Mouse (Mus musculus) kidney, adult 11 months (tissue): ENCODE data around the gene 1600015I10Rik.
"Not testable (repeated sequence)": the region's sequence is repeated elsewhere in the genome, so short reads cannot be mapped to it uniquely, and the experiment has no call there.

Experiments used
- DNase-seq: peaks from one replicate; pipeline ENCODE4 v3.0.0; 2022

1600015I10Rik gene

DNA sequence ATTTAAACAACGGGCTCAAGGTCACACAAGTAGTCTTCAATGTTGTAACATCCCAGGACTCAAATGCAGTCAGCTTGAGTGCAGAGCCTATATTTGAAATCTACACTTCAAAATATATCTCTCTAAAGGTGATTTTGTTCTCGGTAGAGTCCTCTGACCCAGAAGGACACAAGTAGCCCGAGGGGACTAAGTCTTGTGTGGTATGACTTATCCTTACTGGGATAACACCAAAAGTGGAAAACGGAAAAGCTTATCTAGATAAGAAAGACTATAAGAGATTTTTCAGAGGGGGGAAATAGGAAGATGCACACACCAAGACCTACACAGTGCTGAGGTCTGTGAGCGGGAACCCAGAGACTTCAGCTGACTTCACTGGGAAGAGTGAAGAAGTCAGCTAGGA, at the start of gene 1600015I10Rik:
TSS of gene 1600015I10Rik (plus strand) at position 301 of the 400 bp plus-strand sequence.
- DNase-seq = no peak

DNA sequence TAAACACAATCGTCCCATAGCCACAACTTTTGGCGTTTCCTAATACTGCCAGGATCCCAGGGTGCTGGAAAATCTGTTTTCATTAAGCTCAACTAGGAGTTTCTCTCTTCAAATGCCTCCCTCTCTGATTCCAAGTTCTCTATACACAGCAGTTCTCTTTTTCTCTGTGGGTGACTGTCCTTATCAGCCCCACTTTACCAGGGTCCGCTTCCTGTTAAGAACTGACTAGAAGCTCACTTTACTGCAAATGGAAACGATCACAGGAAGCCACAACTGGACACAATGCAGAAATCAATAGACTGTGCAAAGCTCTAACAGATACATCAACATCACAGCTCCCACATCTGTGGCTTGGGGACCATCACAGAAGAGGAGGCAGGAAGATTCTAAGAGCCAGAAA, 35.5 kb upstream of the 1600015I10Rik start:
- no peak for DNase-seq

DNA sequence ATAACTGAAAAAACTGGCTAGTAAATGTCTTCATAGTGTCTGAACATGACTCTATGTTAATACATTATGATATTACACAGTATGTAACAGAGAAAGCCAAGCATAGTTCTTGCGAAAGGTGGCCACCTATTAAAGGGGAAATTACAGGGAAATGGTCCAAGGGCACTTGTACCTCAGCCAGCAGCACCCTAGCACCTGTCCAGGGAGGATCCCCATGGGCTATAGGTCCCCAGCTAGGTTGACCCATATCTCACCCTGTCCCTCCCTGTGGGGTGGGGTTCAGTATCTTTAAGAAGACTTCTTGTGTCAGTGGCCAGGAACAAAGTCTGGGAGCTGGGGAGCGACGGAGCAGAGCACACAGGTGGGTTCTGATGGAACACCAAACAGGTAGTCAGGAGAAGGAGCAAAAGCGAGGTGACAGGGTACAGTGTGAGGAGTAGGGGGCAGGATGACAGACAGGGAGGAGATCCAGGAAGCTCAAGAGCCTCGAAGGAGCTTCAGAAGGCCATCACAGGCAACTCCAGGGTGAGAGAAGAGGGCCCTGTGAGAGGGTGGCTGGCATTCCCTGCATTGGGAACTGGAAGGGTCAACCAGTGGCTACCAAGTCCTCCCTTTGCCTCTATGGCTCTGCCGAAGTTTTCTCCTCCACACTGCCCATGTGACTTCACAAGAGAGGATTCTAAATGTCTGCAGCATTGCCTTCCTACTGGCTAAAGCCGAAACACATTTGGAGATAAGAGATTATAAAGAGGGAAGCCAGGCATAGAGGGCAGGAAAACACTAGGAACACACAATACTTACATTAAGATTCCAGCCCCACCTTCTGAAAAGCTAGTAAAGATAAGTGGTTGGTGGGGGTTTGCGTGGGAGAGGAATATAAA, 34.5 kb upstream of the 1600015I10Rik start:
- DNase-seq = no peak

DNA sequence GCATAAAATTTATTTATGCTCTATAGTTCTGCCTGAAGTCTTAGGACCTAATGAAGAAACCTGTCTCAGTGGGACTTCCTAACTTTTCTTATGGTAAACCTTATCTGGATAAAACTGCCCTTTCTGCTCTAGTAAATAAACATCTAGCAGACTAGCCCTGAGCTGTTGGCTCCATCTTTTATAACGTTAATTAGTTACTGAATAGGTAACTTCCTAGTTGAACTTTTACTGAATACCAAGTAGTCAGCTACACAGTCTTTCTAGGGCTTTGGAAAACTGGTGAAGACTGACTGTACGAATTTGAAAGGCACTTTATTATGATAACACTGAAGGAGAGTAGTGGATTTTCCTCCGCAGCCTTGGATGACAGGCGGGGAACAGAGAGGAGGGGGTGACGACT, 33.8 kb upstream of the 1600015I10Rik start:
- peak; percentile 42 for DNase-seq

DNA sequence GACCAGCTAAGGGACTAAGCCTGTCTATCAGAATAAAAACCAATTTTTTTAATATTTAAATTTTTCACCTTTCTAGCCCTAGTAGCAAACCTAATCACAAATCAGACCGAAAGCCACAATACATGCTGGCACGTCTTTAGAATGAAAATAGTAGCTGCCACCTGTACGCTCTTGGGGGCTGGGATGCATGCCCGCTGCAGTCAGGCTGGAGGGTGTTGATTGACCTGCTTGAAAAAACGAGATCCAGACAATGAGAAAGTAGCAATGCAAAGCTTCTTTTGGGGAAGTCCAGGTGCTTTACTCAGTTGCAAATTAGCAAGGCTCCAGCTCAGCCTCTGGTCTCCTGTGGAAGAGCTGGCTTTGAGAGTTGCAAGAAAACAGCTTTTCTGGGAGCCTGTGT, 32.7 kb upstream of the 1600015I10Rik start:
- no peak for DNase-seq

DNA sequence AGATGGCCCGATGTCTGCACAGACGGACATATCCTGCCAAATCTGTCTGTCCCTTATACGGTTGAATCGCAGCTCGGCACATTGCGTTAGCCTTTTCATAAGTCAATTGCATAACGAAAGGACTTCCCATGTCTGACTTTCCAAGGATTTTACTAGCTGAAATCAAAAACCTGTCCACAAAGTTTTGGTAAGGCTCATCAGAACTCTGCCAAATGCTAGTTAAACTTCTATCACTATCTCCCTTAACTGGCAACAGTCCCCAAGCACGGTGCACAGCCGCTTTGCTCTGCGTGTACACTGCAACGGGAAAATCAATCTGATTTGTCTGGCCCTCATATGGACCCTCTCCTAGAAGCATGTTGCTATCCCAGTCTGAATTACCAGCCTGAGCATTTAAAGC, 28.4 kb upstream of the 1600015I10Rik start:
- not testable (repeated sequence) for DNase-seq

DNA sequence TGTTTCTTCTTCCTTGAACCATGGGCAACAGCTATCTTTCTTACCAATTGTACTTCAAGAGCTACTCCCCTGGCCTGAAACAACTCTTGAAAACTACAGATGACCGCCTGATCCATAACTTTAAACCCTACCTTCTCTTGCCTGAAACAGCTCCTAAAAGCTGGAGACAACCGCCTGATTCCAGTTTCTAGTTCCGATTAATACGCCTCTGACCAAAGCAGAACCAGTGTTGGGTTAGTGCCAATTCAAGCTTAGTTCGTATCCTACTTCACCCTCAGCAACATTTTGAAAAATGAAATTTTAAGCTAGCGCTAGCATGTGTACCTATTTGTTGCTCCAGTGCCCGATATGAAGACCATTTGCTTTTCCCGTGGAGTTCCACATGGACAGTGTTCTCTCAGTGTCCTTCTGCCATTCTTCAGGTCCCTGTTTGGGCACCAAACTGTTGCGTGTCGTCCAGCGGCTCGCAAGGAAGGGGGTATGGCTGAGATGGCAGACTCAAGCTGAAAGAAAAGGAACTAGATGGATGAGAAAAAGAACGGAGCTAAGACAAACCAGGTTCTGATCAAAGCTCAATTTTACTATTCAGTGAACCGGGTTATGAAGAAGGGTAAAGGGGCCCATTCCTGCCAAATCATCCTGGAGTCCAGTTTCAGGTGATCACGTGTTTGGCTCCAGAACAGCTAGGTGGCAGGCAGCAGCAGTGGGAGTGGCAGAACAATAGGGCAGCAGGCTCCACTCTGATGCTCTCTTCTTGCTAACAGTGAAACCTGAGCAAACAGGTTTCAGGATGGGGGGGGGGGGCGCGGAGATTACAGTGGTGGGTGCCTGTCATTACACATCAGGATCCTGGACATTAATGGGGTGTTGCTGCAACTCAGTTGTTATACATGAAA, 26.9 kb upstream of the 1600015I10Rik start:
- peak; percentile 91 for DNase-seq

DNA sequence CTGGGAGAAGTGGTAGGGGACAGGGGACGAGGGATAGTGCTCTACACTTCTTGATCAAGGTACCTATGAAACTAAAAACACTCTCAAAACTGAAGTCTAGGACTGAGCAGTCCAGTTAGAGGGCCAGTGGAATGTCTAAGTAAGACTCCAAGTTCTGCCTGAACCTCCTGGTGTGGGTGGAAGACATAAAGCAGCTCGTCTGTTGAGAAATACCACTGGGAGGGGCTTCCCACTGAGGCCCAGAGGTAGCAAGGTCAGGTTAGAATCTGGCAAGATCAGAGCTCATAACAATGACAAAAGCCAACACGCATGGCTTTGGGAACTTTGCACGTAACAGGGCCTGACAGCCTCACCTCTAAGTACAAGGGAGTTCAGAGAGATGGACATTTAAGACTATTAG, 26.3 kb upstream of the 1600015I10Rik start:
- peak; percentile 20 for DNase-seq

DNA sequence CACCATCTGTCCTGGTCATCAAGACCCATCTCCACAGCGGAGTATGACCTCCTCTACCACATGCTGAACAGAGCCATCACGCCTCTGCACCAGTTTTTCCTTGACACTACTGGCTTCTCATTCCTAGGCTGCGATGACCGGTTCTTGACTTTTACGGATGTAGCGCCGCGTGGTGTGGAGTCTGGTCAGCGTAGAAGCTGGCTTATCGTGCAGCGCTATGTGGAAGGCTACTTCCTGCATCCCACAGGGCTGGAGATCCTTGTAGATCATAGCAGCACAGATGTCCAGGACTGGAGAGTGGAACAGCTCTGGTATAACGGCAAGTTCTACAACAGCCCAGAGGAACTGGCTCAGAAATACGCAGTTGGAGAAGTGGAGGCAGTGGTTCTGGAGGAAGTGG, 24.1 kb upstream of the 1600015I10Rik start:
- no peak for DNase-seq

DNA sequence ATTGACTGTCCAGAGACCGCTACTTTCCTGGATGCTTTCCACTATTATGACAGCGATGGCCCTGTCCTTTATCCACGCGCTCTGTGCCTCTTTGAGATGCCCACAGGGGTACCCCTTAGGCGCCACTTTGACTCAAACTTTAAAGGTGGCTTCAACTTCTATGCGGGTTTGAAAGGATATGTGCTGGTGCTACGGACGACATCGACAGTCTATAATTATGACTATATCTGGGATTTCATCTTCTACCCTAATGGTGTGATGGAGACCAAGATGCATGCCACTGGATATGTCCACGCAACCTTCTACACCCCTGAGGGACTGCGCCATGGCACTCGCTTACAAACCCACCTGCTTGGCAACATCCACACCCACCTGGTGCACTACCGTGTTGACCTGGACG, 23.3 kb upstream of the 1600015I10Rik start:
- no peak for DNase-seq

DNA sequence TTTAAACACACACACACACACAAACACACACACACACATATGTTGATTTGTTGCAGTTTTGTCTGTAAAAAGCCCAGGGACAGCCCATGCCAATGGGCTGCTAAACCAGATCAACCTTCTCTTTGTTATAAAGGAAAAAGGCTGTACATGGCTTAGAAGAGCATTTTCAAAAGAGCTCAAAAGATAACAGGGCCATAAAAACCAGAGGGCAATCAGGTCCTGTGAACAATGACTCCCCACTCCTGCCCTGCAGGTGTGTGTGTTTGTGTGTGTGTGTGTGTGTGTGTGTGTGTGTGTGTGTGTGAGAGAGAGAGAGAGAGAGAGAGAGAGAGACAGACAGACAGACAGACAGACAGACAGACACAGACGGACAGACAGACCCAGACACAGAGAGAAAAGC, 20.5 kb upstream of the 1600015I10Rik start:
- DNase-seq = no peak

DNA sequence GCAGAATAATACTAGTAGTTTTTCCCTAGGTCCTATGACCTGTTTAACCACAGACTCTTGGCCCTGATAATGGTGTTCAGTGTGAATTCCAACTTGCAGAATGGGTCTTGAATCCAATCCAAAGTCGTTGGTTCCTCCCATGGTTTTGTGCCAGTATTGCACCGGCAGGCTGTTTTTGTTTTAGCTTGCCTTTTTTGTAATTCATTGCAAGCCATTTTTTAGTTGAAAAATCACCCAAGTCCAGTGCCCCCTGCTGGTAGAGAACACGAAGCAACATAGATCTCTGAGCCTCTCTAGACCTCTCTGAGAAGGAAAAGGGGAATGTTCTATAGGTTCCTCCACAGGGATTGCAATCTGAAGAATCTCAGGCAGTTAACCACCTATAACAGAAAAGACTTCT, 17.7 kb upstream of the 1600015I10Rik start:
- DNase-seq = no peak

DNA sequence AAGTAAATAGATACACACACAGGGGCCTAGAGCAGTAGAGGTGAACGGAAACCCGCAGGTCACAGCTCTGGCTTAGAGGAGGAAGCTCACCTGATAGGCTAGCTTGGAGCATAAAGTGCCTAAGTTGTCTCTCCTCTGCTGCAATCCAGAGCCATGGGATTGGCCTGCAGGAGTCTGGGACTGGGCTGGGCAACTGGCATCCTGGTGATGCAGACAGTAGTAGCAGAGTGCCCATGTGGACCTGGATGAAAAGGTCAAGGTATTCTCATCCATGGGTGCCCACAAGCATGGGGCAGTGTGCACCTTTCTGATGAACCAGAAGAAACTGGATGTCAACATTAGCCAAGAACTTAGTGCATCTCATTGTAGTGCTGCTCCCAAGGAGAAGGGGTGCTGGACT, 16.1 kb upstream of the 1600015I10Rik start:
- peak; percentile 34 for DNase-seq

DNA sequence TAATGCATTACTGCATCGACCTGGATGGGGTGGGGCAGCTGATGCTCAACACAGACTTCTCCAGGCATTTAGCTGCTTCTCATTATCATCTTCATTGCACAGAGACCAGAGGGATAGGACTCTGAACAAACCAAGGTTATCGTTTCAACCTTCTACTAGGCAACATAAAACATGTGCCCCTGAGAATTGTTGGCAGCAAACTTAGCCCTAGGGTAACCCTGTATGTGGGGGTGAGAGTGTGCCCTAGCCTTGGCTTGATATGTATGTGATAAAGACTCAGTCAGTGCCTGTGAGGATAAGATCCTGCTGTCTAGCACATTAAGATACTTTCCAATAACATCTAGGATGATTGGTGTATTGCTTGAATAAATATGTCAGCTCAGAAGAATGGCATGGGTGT, 19.9 kb downstream of the 1600015I10Rik start:
- DNase-seq = no peak

DNA sequence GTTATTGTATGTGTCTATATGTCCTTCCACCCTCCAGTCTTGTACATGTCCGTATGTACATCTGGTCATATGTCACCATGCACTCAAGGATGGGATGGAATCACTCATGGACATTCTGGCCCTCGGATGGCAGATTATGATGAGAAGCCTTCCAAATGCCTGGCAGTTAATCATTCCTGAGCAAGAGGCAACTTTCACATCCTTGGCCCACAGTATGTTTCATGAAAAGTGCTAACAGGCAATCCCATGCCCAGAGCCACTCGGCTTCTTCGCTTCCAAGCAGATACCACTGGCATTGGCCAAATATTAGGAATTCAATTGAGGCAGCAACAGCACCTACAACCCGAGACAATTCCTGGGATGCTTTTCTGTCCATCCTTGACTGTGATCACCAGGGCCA, 21.0 kb downstream of the 1600015I10Rik start:
- DNase-seq = no peak

DNA sequence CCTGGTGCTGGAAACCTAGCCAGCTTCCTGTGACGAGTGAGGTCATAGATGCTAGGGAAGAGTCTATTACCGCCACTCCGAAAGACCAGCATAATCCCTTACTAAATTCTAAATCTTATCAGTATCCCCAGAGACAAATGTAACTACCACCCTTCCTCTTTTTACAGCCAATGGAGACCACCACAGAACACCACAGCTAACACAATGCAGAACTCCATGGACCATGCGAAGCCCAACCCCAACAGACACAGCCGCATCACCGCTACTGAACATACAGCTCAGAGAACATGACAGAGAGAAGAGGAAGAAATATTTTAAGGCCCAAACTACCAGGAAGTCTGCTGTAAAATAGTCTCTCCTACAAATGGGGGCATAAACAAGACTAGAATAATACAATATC, 21.9 kb downstream of the 1600015I10Rik start:
- DNase-seq = no peak

DNA sequence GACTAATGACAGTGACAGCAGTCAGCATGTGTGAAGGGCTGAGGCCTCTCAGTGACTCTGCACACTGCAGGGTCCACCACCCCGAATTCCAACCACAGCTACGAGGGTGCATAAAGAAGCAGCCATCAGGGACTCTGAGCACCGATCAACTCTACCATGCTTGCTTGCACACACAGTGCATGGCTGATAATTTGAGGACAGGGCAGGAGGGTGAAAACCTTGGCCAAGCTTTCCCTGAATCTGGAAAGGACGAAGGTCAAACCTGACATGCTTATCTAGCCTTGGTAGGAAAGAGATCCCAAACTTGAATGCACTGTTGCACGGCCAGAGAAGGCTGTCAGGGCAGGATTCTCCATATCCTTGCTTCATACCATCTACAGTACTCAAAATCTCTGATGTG, 23.5 kb downstream of the 1600015I10Rik start:
- DNase-seq = no peak

DNA sequence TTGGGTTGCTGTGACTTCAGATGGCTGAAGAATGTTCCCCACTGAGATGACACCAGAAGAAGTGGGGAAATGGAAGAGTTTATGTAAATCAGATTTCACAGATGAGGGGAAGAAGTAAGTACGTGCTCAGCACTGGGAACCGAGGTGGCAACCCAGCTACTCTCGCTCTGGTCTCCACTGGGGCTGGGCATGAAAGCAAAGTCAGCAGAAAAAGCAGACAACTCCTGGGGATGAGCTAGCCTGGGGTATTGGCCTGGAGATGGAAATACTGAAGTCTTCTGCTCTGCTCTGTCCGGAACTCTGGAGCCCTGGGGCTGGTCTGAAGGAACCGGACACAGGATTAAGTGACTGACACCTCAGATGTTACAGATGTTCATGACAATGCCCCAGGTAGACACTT, 24.5 kb downstream of the 1600015I10Rik start:
- DNase-seq = no peak

DNA sequence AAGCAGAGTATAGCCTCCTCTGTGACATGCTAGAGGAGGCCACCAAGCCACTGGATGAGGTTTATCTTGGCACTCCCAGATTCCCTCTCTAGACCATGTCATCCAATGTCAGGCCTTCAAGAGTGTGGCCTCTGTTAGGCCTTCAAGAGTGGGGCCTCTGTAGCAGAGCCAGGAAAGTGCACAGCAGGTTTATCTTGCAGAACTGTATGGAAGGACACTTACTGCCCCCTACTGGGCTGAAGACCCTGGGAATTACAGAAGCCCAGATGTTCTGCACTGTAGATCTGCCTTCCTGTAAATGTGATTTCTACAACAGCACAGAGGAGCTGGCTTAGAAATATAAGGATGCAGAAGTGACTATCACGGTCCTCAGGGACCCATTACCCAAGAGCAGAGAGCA, 25.3 kb downstream of the 1600015I10Rik start:
- peak; percentile 66 for DNase-seq

DNA sequence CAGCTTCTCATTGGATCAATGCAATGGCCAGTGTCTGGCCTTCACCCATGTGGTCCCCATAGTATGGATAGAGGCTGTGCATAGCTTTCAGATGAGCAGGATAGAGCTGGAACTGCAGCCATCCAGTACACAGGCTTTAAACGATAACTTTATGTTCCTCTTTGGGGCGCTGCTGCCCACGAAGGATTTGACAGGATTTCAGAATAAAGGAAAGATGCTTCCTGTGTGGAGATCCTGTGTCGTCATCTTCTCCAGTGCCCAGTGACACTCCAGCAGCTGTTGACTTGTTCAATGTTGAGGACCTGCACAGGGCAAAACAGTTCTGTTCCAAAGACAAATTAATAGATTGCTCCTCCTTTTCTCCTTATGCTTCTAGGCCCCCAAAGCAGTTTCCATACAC, 27.1 kb downstream of the 1600015I10Rik start:
- no peak for DNase-seq

DNA sequence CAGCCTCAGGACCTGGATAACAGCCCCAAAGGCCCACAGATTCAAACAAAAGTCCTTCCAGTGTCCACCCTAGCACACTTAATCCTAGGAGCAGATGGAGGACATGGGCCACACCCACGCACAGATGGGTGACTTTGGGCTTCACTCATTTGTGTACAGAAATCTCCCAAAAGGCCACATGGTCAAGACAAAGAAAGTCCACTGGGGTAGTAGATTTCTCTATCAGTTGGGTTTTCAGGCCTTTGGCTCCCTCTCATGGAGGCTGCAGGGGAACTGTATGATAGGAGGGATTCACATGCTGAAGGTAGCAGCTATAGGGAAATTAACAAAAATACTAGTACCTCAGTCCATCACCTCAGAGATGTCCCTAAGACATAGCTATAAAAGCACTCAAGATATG, 28.4 kb downstream of the 1600015I10Rik start:
- peak; percentile 16 for DNase-seq

DNA sequence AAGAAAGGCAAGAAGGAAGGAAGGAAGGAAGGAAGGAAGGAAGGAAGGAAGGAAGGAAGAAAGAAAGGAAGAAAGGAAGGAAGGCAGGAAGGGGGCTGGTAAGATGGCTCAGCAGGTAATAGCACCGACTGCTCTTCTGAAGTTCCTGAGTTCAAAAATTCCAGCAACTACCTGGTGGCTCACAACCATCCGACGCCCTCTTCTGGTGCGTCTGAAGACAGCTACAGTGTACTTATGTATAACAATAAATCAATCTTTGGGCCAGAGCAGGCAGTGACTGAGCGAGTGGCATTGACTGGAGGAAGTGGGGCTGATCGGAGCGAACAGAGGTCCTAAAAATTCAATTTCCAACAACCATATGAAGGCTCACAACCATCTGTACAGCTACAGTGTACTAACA, 29.5 kb downstream of the 1600015I10Rik start:
- DNase-seq = not testable (repeated sequence)

DNA sequence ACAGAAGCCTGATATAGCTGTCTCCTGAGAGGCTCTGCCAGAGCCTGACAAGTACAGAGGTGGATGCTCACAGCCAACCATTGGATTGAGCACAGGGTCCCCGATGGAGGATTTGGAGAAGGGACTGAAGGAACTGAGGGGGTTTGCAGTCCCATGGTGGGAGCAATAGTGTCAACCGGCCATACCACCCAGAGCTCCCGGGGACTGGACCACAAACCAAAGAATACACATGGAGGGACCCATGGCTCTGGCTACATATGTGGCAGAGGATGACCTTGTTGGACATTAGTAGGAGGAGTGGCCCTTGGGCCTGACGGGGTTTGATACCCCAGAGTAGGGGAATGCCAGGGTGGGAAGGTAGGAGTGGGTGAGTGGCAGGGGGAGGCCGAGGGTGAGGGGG, 37.0 kb downstream of the 1600015I10Rik start:
- DNase-seq = not testable (repeated sequence)

DNA sequence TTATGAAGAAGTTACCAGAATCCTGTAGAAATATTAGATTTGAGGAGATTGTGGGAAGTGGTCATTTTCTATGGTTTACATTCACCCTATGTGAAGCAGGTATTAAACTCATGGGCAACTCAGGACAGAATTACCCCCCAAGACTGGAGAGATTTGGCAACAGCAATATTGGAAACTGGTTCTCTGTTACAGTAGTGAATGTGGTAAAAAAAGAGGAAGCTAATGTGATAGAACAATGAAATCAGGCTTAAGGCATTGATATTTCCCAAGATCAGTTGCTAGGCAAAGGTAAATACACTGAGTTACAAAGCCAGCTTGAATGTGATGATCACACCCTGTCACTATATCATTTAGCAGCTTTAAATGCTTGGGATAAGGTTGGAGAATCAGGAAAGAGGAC, 38.2 kb downstream of the 1600015I10Rik start:
- no peak for DNase-seq
